Mouse (Mus musculus) macrophage (primary cell): ENCODE results near the gene Oas1f. TPM values are rescaled to one million over a fixed set of nuclear protein-coding genes. Genes with fewer than 3 reads are reported as not detected.
"Not testable (repeated sequence)": the region's sequence is repeated elsewhere in the genome, so short reads cannot be mapped to it uniquely, and the experiment has no call there.

Experiments
- H3K27ac ChIP-seq: fragments of 350-480 bp; formaldehyde crosslinking; 2 replicates; pipeline ENCODE4 v1.9.0; 2021
- H3K36me3 ChIP-seq: fragments of 350-480 bp; formaldehyde crosslinking; 2 replicates; pipeline ENCODE4 v1.9.0; 2021; ENCODE audit errors: inconsistent target
- H3K4me3 ChIP-seq: fragments of 350-480 bp; formaldehyde crosslinking; 2 replicates; pipeline ENCODE4 v1.9.0; 2021; ENCODE audit errors: inconsistent target
- H3K79me2 ChIP-seq: fragments of 350-480 bp; formaldehyde crosslinking; 2 replicates; pipeline ENCODE4 v1.9.0; 2021; ENCODE audit errors: inconsistent target
- WGBS: methylation state at CpG from one replicate; pipeline ENCODE4 v1.1.7; 2026; ENCODE audit warnings: inconsistent platforms; ENCODE audit not compliant: missing documents; 5-methylcytosine and 5-hydroxymethylcytosine counted together
- polyA plus RNA-seq: library from polyadenylated mRNA; stranded (reverse); fragments of 250-400 nt; gene quantifications from 3 replicates; pipeline ENCODE4 v1.2.4, GENCODE M21; 2018; ENCODE audit warnings: inconsistent platforms

The Oas1f gene
- polyA plus RNA-seq, 1 experiment from 2014 or later = not detected

DNA sequence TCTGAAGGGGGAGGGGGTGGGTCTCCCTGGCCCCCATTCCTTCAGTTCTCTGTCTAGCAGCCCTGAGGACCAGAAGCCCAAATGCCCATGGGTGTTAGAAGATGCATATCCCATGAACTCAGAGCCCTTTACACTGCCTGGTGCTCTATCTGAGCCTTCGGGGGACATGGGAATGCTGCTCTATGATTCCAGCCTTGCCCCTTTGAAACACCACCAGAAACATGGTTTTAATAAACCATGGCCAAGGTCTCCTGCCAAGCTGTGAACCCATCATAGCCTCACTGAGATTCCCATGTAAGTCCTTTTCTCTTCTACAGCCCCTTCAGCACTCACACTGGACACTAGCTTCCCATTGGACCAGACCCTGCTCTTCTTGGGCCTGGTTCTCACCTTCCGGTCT lies 42.9 kb downstream of the Oas1f start:
- H3K79me2 ChIP-seq = peaks cover 28% of the 10 kb centered on the region
- H3K4me3 ChIP-seq = no peak overlapping the region
- no peaks in the 10 kb centered on the region for H3K36me3 ChIP-seq
- no peak overlapping the region for H3K27ac ChIP-seq
- WGBS = 90% methylated on average over 2 of the region's 2 CpGs

GRCm38 (mm10) chr5:120890991-120891390 lies 43.8 kb downstream of the Oas1f start:
- Histone ChIP-seq H3K36me3 (peaks cover 5% of the 10 kb centered on the region; the same call in 1 of the 2 replicates), H3K27ac (no peak overlapping the region), H3K4me3 (no peak overlapping the region), H3K79me2 (peaks cover 18% of the 10 kb centered on the region)
- 3% methylated on average over 3 of the region's 3 CpGs for WGBS

DNA sequence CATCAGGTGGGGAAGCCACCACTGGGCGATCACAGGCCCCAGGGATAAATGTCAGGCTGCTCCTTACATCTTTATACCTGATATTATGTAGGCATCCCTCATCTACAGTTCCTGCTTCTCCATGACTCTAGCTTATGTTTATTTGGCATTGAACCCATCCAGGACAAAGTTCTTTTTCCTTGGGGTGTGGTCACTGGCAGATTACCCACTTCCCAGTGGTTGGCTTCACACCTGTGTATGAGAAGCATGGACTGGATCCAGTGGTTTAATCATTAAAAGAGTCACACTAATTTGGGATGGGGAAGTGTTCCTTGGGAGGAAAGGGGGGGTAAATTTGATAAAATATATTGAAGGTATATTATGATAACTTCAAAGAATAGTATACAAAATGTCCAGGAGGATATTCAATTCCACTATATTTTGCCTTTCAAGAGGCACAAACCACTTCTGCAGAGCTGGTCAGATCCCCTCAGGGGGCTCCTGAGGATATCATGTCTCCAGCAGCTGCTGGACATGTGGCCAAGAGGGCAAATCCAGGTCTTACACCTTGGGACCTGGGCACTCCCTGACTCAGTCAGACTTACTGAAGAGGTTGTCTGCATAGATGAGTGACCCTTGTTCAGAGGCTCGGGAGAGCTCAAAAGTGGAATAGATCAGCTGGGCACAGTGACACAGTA lies 44.5 kb downstream of the Oas1f start:
- H3K27ac ChIP-seq, H3K36me3 ChIP-seq, H3K4me3 ChIP-seq: not testable (repeated sequence)
- peaks cover 11% of the 10 kb centered on the region for H3K79me2 ChIP-seq
- WGBS = 100% methylated on average over 2 of the region's 2 CpGs

GRCm38 (mm10) chr5:120892243-120892660 lies 45.1 kb downstream of the Oas1f start:
- Histone ChIP-seq H3K79me2 (peaks cover 6% of the 10 kb centered on the region), H3K4me3 (no peak overlapping the region), H3K36me3 (peaks cover 7% of the 10 kb centered on the region; the same call in 1 of the 2 replicates), H3K27ac (no peak overlapping the region)
- WGBS = 94% methylated on average over 2 of the region's 2 CpGs

GRCm38 (mm10) chr5:120893866-120894265 lies 46.7 kb downstream of the Oas1f start:
- WGBS = 100% methylated on average over 3 of the region's 4 CpGs
- not testable (repeated sequence) for H3K4me3 ChIP-seq, H3K27ac ChIP-seq, H3K79me2 ChIP-seq
- peaks cover 20% of the 10 kb centered on the region for H3K36me3 ChIP-seq

- H3K79me2 ChIP-seq, H3K27ac ChIP-seq, H3K4me3 ChIP-seq: not testable (repeated sequence)
- H3K36me3 ChIP-seq = peaks cover 28% of the 10 kb centered on the region
- 85% methylated on average over 2 of the region's 2 CpGs for WGBS
Observed at GRCm38 (mm10) chr5:120894692-120895091, 47.5 kb downstream of the Oas1f start.

DNA sequence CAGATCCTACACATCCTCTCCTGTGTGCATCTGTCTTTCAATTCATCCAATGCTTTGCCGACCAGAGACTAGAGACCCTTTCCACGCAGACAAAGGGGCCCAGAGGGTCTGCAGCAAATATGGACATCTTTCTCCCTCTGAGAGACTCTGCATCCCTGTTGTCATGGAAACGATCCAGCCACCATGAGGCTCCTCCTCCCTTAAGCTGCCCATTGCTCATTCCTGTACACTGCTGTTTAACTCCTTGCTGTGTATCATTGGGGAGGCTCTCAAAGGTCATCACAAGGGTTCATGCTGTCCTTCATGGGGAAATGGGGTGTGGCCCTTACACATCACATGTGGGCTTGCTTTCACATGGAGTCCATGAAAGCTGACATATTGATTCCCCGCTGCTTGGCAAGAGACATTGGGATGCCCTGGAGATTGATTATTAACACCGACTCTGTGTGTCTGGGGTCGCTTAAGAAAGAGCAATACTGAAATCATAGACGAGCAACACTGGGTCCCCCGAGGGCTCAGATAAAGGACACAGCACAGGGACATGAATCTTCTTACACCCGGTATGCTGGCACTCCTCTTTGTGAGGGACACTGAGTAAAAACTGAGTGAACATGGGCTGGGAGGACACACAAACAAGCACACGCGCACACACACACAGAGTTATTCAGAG lies 48.2 kb downstream of the Oas1f start:
- WGBS = 95% methylated on average over 9 of the region's 11 CpGs
- H3K27ac ChIP-seq = no peak overlapping the region
- peaks cover 35% of the 10 kb centered on the region for H3K36me3 ChIP-seq
- H3K79me2 ChIP-seq = peaks cover 8% of the 10 kb centered on the region; the same call in 1 of the 2 replicates
- no peak overlapping the region for H3K4me3 ChIP-seq

GRCm38 (mm10) chr5:120898307-120898706 lies 51.1 kb downstream of the Oas1f start:
- Histone ChIP-seq H3K36me3 (peaks cover 64% of the 10 kb centered on the region), H3K27ac (no peak overlapping the region), H3K79me2 (peaks cover 36% of the 10 kb centered on the region), H3K4me3 (no peak overlapping the region)
- WGBS = 98% methylated on average over 6 of the region's 6 CpGs

GRCm38 (mm10) chr5:120898726-120899125 lies 51.6 kb downstream of the Oas1f start:
- Histone ChIP-seq H3K27ac (no peak overlapping the region), H3K36me3 (peaks cover 69% of the 10 kb centered on the region)

GRCm38 (mm10) chr5:120900666-120901065 lies 53.5 kb downstream of the Oas1f start:
- H3K27ac ChIP-seq = no peak overlapping the region
- no peak overlapping the region for H3K4me3 ChIP-seq
- whole genome bisulfite sequencing = 100% methylated on average over 1 of the region's 1 CpGs
- H3K79me2 ChIP-seq = peaks cover 60% of the 10 kb centered on the region
- peaks cover 67% of the 10 kb centered on the region for H3K36me3 ChIP-seq

More at GRCm38 (mm10) chr5:120898726-120899125, 51.6 kb downstream of the Oas1f start:
- peaks cover 41% of the 10 kb centered on the region for H3K79me2 ChIP-seq
- H3K4me3 ChIP-seq = no peak overlapping the region

- WGBS = 96% methylated on average over 5 of the region's 5 CpGs
- no peak overlapping the region for H3K27ac ChIP-seq
- peaks cover 74% of the 10 kb centered on the region for H3K79me2 ChIP-seq
- H3K36me3 ChIP-seq = peaks cover 66% of the 10 kb centered on the region
- no peak overlapping the region for H3K4me3 ChIP-seq
Observed at GRCm38 (mm10) chr5:120902056-120902455, 54.9 kb downstream of the Oas1f start.

DNA sequence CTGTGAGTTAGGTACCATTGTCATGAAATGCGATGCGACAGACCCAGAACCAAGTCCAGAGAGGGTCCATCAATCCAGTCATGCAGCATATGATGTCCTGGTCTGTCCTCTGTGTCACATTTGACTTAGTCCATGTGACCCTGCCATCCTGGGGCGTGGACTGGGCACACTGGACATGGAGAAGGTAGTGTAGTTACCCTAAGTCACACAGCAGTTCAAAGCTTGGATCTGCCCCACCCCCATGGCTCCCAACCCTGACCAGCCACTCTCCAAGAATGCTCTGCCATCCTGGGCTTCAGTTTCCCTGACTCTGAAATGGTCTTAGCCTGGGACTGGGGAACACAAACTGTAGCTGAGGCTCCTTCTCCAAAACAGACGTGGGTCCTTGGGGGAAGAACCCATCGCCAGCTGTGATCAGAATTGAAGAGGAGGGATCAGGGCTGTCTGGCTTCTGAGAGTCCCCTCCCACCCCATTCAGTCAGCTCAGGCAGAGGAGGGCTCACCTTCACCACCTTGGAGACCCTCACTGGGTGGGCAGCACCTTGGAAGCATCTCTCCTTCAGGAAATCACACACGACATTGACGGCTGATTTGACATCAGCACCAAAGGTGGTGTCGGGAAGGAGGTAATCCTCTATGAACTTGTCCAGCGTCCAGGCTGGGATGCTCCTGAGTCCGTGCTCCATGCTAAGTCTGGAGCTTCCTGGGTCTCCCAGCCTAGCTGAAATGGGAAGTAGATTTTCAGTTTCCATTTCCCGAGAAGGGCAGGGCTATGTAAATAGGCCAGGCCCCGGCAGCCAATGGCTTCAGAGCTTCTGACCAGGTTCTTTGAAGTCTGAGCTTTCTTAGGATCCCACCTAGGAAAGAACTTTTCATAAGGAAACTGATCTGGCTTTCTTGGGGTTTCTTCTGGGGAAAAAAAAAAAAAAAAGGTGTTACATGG lies 59.9 kb downstream of the Oas1f start, which contains the start of gene Oas1a:
Gene Oas1a (minus strand): TSS at position 731 of the 943 bp plus-strand sequence.
- H3K36me3 ChIP-seq = peaks cover 20% of the 10 kb centered on the region
- H3K27ac ChIP-seq = peak within 1 kb of the TSS; percentile 74
- WGBS = 34% methylated on average over 7 of the region's 12 CpGs
- H3K4me3 ChIP-seq = peak within 1 kb of the TSS; percentile 73
- peaks cover 53% of the 10 kb centered on the region for H3K79me2 ChIP-seq
